Mouse (Mus musculus) embryo, embryonic 10 days (tissue): Measurements from ENCODE around the gene Dpp6.
A peak's percentile ranks its signal among the peaks of the same experiment; 100 is the strongest.
"Not testable (repeated sequence)": the region's sequence is repeated elsewhere in the genome, so short reads cannot be mapped to it uniquely, and the experiment has no call there.

ENCODE experiments used
- DNase-seq: peaks from one replicate; pipeline ENCODE4 v3.0.0-alpha.2; 2015; ENCODE audit warnings: low spot score

Gene Dpp6

DNA sequence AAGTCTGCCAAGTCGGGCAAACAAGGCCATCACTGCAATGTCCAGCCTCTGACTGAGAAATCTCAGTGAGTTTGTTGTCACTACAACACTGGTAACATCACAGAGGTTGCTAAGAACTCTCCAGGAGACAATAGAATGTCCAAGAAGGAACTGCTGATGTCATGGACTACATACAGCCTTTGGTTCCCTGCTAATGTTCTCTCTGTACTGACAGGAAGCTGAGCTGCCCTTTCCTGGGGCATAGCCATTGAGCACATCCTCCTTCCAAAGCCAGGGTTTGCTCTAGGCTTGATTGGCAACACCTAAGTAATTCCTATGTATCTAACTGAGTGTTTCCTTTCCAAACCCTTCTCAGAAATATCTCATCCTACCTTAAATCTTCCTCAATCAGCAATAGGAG is 684.3 kb downstream of the Dpp6 start, which contains the start of gene Speer4b:
TSS of gene Speer4b (minus strand) at position 101 of the 400 bp plus-strand sequence.
- not testable (repeated sequence) for DNase-seq

DNA sequence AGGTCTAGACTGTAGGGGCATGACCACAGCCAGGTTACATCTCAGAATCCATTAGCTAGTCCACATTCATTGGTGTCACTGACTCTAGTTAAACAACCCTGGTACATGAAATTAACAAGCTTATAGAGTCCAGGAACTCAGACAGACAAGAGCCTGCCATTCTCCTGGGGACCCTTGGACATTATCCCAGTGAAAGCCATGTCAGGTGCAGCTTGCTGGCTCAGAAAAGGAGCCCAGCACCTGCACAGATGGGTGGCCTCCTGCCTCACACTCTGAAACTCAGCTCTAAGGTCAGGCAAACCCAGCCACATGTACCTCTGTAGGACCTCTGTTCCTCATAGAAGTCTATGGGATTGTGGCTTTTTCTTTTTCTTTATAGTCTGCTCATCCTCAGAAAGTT is 701.7 kb downstream of the Dpp6 start:
- no peak for DNase-seq

DNA sequence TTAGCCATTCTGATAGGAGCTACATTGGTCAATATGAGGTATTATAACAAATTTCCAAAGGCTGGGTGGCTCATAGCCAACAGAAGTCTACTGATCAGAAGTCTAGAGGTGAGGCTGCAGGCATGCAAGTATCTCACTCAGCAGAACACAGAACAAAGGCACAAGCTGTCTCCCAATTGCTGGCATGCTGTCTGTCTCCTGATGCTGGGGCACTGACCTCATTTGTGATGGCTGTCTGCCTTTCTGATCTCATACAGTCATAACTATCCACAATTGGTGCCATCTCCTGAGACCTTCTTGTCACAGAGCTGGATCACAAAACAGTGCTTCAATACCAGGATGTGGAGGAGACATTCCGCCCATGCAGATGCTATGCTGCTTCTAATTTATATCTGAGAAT is 709.9 kb downstream of the Dpp6 start:
- DNase-seq = no peak

DNA sequence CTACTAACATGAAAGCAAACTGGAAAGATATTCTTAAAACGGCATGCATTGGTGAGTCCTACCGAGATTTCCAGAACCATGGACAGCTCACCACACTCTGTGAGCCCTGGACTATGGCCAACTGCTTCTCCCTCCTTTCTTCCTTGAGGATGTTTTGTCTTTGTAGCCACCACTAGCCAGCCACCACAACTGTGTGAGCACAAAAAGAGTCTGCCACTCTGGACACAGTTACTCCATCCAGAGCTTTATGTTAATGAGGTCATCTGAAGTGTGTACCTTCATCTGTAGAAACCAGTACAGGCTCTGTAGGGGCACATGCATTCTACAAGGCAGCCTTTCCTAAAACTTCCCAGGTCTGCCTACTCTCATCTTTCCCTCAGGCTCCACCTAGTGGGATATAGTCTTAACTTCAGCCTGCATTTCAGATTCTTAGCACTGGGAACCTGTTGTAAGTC is 727.8 kb downstream of the Dpp6 start:
- DNase-seq = peak; percentile 77

DNA sequence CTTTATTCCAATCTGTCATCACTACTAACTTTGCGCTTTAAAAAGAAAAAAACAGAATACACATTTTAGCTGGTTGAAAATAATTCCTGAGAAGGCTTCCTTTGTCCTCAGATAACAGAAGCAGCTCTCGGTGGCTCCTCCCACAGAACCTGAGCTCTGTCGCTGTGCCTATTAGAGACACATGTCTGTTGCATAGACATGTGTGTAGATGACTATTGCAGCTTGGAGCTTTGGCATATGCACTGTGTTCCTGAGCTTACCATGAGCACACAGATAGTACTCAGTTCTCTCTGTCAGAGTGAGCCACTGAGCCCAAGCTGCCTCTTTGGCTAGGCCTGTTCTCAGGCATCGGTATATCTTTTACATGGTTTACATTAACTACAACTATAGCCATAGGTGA is 732.3 kb downstream of the Dpp6 start:
- no peak for DNase-seq

DNA sequence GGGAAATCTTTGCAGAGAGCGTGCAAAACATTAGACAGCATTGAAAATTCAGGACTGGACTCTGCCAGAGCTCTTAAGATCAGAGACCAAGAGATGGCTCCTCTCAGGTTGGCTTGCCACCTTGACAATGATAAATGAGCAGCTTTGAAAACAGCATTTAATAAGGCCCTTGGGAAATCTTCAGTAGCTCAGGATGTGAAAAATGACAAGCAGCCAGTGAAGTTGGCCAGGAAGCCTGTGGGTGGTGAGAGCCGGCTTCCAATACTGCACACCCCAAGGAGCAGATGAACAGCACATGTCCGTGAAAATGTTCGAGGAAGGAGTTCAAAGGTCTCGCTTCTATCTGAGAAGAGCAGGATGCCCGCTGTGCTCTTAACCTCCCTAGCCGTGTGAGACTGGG is 748.7 kb downstream of the Dpp6 start:
- peak; percentile 47 for DNase-seq

DNA sequence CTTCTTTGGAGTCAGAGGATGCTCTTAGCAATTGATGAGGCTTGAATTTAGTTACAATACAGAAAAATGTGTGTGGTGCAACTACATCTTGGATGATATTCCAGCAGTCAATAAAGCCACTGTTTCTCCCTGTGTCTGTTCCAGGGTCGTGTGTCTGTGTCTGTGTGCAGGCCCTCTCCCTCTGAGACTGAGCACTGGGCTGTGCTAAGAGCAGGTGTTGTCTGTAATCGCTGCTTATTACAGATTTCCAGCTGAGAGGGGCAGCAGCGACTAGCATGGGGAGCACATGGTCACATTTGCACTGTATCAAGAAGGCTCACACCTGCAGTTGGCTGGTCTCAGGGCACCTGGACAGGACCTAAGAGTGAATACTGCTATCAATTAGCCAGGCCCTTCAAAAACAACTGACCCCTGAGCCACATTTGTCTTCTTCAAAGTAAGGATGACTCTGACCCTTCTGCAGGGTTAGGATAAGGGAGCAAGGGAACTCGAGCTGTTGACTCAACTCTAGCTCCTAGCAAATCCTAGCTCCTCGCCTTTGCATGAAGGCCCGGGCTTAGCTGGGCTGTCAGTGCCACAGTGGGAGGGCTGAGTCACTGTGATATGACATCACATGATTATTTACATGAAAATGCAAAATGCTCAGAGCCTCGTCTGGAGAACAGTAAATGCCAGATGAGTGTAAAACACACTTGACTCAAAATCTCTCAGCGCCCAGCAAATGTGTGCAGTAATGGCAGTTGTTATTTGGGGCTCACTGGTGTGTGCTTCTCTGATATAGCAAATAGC is 771.2 kb downstream of the Dpp6 start:
- no peak for DNase-seq

DNA sequence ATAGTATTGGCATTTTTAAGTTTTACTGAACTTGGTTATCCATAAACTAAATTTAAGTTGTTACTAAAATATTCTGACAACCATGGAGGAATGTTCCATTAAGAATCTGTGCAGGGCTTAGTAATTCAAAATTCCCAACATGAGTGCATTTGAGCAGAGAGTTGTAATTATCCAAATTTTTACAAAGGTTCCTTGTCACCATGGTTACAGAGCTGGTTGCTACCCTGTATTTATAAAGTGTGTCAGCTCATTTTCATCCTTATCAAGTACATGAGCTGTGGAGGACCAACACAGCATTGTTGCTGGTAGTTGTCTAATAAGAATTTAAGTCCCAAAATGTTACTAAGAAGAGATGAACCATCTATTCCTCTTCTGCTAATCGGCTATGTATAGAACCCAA is 787.1 kb downstream of the Dpp6 start:
- no peak for DNase-seq

DNA sequence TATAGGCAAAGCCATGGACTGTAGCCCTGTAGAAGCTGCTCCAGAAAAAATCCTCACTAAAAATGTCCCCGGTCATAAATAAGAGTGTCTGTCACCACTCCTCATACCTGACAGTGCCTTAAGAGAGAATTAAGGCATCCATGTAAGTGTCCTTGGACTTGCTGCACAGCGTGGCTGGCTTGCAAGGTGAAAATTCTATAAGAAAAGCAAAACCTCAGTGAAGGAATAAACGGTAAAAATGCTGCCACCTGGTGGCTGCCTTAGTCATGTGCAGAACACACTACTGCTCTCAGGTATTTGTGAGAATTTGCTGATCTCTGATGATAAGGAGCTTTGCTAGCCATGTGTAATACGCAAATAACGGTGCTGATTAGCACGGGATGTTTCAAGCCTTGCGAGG is 798.8 kb downstream of the Dpp6 start:
- peak; percentile 77 for DNase-seq

DNA sequence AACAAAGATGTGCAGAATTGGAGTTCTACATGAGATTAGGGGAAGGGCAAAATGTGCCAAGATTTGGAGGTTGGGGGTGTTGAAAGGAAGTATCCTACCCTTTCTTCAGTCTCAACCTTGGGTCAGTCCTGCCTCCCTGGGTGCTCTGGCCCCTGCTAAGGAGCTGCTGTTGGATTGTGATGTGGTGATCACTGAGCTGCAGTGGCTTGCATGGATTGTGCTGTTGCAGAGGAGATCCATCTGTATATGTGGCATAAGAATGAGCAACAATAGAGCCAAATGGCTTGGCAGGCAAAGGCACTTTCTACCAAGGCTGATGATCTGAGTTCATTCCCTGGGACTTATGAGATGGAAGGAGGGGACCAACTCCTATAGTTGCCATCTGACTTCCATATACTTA is 804.8 kb downstream of the Dpp6 start:
- DNase-seq = no peak

DNA sequence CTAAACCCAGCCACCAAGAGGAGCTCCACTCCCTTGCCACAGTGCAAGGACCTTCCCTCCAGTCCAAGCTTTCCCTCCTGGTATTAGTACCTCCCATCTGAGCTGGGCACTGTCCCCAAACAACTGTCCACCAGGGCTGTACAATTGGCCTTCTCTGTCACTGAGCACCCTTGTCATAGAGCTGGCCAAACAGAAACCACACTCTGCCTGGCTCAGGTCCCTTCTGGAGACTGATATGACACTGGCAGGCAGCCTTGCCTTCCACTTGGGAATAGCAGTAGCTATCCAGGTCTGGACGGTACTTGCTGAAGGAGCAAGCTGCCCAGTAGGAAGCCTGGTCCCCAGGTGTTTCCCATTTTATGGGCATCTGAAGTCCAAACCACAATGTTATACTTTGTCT is 806.9 kb downstream of the Dpp6 start:
- no peak for DNase-seq

DNA sequence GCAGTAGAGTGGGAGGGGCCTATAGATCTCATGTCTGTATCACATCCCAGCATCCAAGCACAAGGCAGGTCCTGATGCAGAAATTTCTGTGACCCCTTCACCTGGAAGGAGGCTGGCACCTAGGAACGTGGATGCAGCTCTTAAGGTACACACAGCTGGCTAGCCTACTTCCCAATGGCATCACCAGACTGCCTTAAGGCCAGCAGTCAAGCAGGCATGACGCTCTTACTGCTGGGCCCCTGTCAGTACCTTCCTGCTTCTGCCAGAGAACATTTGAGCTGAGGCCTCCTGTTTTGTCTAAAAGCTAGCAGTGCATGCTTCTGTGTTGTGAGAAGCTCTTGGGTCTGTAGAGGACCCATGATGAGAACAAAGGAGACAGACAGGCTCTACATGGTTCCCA is 815.1 kb downstream of the Dpp6 start:
- DNase-seq = no peak

DNA sequence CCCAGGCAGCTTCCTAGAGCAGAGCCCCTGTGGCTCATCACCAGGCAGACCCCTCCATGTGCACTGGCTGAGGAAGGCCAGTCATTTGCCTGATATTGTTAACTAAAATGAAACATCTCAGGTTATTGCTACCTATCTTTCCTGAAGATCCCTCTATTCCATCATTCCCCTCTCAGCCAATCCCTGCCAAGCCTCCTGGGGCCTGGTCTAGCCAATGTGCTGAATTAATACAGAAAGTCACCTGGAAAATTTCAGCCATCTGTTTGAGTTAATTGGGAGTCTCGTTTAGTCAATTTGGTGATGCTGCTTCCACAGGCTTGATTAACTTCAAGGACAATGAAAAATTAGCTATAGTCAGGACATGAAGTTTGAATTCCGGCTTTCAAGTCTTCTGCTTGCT is 818.9 kb downstream of the Dpp6 start:
- DNase-seq = no peak

DNA sequence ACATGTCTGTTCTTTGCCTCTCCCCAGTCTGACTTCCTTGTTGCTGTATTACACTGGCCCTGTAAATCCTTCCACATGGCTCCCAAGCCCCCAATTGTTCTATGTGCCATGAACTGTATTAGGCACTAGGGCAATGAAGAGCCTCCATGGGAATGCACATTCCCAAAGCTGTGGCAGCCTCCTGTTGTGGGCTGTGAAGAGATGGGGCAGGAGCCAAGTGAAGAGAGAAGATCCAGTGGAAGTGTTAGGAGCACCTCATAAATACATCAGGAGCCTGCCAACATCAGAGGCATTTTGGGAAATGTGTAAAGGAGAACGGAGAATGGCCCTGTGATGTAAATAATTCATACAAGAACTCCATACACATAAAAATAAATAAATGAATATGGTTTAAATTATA is 824.9 kb downstream of the Dpp6 start:
- no peak for DNase-seq

DNA sequence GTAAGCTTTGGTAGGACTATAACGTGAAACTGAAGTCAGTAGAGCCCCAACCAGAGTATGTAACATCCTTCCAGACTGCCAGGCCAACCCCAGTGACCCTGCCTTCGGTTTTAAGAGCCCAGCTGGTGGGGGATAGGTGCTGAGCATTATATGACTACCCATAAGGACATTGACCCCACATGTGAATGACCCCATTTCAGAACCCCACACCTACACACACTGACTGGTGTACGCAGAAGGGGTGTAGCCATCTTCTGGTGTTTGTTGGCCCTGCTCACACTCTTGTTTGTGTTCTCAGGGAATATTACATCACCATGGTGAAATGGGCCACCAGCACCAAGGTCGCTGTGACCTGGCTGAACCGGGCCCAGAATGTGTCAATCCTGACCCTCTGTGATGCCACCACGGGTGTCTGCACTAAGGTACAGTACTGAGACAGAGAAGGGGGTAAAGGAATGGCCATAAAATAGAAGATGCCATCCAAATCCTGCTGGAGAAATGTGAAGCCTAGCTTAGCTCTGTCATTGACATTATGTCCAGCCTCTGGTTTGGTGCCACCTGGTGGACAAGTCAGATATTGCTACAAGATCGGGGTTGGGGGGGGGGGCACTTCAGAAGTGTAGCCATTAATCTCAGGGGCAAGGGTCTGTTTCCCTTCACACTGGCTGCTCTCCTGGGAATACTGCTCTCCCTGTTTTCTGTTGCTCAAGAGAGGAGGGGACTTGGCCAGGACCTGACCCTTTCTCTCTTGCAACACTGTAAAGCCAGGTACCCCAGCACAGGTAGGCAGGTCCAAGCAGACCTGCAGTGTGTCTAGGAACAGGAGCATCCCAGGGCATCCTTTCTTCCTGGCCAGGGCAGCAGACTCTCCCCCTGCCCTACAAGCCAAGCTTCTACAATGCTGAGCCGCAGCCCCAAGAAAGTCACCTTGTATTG is 835.1 kb downstream of the Dpp6 start:
- DNase-seq = peak; percentile 54

DNA sequence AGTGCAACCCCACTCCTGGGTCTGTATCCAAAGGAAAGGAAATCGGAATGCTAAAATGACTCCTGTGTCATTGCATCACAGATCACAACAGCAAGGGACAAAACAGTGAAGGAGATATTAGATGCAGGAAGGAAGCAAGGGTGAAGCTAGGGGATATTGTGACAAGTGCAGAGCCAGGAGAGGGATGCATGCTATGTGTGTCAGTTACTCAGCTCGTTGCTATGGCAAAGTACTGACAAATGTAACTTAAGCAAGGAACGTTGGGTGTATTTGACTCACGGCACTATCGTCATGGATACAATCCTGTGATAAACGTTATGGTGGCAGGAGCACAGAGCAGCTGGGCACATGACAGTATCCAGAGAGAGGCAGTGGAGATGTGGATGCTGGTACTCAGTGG is 839.1 kb downstream of the Dpp6 start:
- no peak for DNase-seq

DNA sequence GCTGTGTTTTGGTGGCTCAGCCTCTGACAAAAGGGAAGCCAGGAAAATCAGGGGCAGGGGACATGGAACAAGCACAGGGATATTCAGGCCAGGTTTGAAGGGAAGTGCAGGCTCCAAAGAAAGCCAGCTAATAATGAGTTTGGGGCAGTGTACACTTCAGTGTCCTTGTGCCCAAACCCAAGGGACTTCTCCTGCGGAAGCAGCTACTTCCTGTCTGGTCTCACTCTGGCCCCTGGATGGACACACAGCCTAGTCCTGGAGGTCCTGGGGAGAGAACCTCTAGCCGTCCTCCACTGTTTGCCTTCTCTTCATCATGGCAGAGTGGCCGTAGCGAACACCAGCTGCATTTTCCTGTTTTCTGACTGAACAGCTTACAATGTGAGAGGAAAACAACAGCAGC is 840.7 kb downstream of the Dpp6 start:
- no peak for DNase-seq

DNA sequence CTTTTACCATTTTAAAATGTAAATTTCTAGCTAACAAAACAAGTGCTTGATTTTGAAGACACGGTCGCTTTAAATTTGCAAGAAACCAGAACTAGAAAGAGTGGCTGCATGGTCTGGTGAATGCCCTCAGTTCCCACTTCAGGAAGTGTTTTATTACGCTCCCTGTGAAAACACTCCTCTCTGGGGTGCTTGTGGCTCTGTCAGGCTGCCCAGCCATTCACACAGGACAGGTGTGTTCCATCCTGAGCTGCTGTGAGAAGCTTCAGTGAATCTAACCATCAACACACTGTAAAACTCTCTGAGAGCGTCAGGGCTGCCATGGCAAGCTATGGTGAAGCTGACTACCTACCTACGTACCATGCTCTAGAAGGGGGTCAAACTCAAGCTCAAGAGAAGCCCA is 841.2 kb downstream of the Dpp6 start:
- DNase-seq = no peak

DNA sequence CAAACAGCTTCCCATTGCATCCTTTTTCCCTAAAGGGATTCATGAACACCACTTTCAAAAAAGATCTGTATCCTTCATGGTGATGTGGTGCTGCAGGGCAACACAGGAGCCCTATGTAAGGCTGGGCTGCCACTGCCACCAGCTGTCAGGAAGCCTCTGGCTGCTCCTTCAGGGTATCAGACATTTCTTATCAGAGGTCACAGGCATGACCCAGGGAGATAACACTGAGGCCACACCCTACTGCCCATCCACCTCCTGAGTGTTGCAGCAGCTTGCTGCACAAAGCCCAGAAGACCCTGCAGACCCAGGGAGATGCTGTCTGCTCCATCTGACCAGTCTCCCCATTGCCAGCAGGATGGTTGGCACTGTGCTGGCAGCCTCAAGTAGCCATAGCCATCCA is 841.6 kb downstream of the Dpp6 start:
- DNase-seq = no peak

DNA sequence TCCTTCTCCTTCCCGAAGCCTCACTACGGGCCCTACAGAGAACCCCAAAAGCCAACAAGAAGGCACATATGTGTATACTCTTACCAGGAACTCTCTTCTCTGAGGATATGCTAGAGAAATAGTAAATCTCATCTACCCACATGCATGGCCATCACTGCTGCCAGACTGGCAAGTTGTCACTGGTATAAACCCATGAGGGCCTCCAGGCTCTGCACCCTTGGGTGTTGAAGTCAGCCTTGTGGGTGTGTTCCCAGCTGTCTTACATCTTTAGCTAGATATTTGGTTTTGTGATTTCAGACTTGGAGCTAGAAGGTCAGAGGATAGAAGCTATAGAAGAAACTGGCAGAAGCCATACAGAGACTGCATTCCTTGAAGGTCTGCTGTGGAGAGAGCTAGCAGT is 842.0 kb downstream of the Dpp6 start:
- DNase-seq = no peak

DNA sequence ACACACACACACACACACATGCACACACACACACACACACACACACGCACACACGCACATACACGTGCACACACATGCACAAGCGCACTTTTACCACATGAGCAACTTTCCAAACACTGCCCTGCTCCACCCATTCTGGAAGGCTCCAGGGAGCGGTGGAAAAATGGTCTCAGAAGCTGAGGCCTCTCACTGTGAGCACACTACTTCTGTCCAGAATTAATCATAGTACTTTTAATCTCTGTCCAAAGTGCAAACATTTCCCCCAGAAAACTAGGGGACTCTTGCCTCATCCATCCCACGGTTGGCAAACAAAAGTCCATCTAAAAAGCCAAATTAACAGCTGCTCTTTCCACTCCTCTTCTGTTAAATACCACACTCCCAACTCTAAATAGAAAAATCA is 842.8 kb downstream of the Dpp6 start:
- DNase-seq = no peak

DNA sequence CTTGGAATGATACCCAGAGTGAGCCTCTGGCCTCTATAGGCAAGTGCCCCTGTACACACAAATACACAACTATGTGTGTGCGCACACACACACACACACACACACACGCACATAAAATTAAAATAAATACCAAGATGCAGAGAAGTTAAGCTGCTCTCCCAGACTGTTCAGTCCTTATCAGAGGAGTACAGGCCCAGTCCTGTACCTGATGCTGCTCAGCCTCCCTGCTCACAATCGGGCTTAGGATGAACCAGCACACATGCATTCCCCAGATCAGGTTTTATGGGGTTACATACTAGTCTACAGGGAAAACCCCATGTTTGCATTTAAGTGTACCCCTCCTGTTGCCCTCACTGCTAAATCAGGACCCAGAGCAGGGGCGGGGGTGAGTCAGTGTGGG is 847.1 kb downstream of the Dpp6 start:
- no peak for DNase-seq

DNA sequence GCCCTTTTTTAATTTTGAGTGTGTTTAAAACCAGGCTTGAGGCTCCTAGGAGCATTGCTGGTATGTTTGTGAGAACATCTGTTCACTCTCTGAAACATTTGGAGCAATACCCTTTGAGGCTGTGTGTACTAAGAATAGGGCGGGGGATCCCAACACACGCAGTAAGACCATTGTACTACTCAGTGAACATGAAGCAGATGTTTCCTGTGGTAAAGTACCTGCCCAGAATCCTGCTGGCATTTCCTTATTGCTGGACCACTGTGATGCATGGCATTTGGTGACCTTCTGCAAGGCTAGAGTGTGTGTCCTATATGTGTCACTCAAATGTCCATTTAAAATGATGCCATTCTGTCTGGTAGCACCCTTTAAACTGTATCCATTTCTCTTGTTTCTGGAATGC is 854.5 kb downstream of the Dpp6 start:
- DNase-seq = no peak
